Mouse (Mus musculus): ENCODE data around the gene Gm20721. TPM values are rescaled to one million over a fixed set of nuclear protein-coding genes. Genes with fewer than 3 reads are reported as not detected.
A peak's percentile ranks its signal among the peaks of the same experiment; 100 is the strongest.
"Not testable (repeated sequence)": the region's sequence is repeated elsewhere in the genome, so short reads cannot be mapped to it uniquely, and the experiment has no call there.

Gene Gm20721
- total RNA-seq, 2 experiments from 2014 or later: 2.0 to 2.6 TPM

DNA sequence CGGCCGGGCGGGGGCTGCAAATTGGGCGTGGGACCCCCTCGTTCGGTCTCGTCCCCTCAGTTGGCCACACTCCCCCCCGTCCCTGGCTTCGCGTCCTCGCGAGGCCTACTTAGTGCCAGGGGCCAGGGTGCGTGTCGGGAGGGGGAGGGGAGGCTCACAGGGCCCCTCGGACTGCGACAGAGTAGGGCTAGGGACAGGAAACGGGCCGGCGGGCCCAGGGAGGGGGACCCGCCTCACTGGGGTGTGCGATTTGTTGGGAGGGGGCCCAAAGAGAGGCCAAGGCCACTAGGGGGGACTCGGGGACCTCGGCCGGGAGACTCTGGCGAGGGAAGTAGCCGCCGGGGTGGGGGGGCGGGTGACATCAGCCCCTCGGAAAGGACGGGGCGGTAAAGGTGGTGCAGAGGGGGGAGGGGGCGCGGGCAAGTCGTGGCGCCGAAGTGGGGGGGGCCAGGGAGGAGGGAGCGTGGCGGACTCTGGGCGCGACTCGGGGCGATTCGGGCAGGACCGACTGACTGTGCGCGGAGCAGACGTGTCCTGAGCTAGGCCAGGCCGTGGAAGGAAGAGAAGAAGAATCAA lies 15.8 kb downstream of the Gm20721 start:
- DNase-seq (ENCODE audit: extremely low spot score in 1 of 2, low spot score in 1 of 2): peak in 1 of 2 experiments; percentile 45

- DNase-seq (ENCODE audit: extremely low spot score in 1 of 2, low spot score in 1 of 2): peak; percentile 57 to 73
Measured at GRCm38 (mm10) chr2:174329663-174330615, 16.6 kb downstream of the Gm20721 start.

- DNase-seq (ENCODE audit: extremely low spot score in 1 of 2, low spot score in 1 of 2): no peak
Measured at GRCm38 (mm10) chr2:174328926-174329662, 17.4 kb downstream of the Gm20721 start.

GRCm38 (mm10) chr2:174328358-174328905 lies 18.1 kb downstream of the Gm20721 start:
- no peak for DNase-seq (ENCODE audit: extremely low spot score in 1 of 2, low spot score in 1 of 2)

DNA sequence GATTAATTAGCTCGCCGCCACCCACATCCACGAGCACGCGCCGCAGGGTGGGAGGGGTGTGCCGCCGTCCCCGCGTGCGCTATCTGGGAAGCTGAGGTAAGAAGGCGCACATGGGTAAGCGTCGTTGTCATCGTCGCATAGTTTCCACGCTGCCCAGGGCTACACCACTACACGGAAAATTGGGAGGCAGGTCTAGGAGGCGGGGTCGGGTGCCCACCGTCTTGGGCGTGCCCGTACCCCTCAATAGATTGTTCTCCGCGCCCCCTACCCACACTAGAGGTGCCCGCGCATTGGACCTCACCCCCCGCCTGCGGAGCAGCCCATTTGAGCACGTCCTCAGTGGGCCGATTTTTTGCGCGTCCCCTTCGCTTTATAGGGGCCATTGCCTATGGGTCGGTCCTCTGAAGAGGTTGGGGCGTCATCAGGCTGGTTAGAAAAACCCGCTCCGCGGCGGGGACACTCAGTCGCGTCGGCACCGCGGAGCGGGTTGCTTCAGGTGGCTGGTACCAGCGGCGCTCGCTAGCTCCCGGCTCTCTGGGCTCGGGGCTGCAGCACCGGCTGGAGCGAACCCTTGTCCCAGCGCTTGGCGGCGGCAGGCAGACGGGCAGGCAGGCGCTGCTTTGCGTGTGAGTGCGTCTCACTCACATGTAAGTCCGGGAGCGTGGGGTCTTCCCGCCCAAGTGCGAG lies 19.1 kb downstream of the Gm20721 start:
- peak; percentile 54 to 70 for DNase-seq (ENCODE audit: extremely low spot score in 1 of 2, low spot score in 1 of 2)

DNA sequence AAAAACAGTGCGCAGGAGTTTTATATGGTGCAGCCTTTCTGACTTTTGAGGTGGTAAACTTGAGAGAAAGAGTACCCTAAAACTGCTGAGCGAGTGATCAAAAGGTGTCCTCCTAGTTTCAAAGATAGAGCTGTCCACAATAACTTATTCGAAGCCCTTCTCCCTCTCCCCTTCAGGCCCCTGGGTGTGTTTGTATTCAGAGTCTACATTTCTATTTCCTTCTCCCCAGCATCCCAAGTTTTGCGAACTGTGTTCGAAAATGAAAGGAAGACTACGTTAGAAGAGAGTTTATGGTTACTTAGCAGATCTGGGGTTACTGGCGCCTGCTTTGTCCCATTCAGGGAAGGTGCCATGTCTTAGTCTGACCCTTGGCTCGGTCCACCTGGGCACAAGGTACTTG lies 20.0 kb downstream of the Gm20721 start:
- DNase-seq (ENCODE audit: extremely low spot score in 1 of 2, low spot score in 1 of 2): no peak

- DNase-seq (ENCODE audit: extremely low spot score in 1 of 2, low spot score in 1 of 2): no peak
Measured at GRCm38 (mm10) chr2:174325989-174326388, 20.5 kb downstream of the Gm20721 start.

- DNase-seq (ENCODE audit: extremely low spot score in 1 of 2, low spot score in 1 of 2): no peak
Measured at GRCm38 (mm10) chr2:174316661-174317060, 29.9 kb downstream of the Gm20721 start.

GRCm38 (mm10) chr2:174315445-174315844 lies 31.1 kb downstream of the Gm20721 start:
- DNase-seq (ENCODE audit: extremely low spot score in 1 of 2, low spot score in 1 of 2): not testable (repeated sequence)

- no peak for DNase-seq (ENCODE audit: extremely low spot score in 1 of 2, low spot score in 1 of 2)
Measured at GRCm38 (mm10) chr2:174312661-174313060, 33.9 kb downstream of the Gm20721 start.

GRCm38 (mm10) chr2:174312118-174312647 lies 34.3 kb downstream of the Gm20721 start:
- peak; percentile 55 to 91 for DNase-seq (ENCODE audit: extremely low spot score in 1 of 2, low spot score in 1 of 2)

DNA sequence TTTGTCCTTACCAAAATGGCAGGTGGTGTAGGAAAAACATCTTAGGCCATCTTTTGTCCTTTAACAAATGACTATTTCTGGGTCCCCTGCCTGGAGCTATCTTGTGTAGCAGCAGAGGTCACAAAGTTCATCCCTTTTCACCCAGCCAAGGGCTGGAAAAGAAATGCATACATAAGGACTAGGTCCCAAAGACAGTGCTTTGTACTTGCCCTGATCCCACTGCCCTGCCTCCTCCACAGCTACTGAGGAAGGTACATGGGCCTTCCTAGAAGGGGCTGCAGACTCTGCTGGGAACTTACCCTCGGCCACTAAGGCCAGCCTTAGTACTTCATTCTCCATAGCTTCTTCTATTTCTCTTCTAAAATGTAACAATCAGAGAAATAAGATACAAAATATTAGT lies 34.9 kb downstream of the Gm20721 start:
- DNase-seq (ENCODE audit: extremely low spot score in 1 of 2, low spot score in 1 of 2): no peak

DNA sequence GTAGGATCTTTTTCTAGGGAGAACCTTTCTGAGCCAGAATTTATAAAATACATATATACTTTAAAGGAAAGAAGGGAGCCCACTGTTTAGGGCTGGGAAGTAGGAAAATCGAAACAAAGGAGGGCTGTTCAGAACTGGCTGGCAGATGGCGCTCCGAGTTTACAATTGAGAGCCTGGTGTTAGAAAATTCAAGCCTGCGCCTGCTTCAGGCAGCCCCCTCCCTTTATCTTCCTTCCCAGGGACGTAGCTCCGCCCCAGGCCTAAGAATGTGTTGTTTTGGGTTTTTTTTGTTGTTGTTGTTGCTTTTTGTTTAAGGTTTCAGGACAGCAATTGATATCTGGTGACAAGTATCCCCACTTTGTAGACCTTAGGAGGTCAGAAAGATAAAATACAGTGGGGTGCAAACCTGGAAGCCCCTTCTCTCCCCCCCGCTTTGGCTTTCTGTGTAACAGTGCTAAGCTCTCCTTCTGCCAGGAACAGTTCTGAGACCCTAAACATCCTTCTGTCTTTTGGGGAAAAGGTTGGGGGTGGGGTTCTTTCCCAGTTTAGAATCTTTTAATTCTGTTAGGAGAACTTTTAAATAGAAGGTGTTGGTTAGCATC lies 35.5 kb downstream of the Gm20721 start:
- peak; percentile 64 to 66 for DNase-seq (ENCODE audit: extremely low spot score in 1 of 2, low spot score in 1 of 2)

GRCm38 (mm10) chr2:174307903-174308302 lies 38.6 kb downstream of the Gm20721 start:
- DNase-seq (ENCODE audit: extremely low spot score in 1 of 2, low spot score in 1 of 2): no peak

DNA sequence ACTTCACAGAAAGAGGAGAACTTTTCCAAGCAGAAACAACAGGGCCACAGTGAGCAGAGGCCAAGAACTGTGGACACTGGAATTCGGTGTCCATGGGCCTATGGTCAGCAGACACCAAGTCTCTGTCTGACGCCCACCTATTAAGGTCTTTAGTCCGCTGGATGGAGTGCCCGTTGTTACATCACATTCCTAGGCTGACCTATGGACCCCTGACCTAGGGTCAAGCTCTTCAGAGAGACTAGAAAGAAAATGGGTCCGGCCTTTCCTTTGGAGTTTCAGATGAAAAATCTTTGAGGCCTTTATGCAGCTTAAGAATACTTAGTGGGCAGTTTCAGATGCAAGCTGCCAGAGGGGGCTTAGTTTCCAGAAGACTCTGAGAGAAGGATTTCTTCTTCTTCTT lies 40.9 kb downstream of the Gm20721 start:
- no peak for DNase-seq (ENCODE audit: extremely low spot score in 1 of 2, low spot score in 1 of 2)

GRCm38 (mm10) chr2:174302526-174302925 lies 44.0 kb downstream of the Gm20721 start:
- no peak for DNase-seq (ENCODE audit: extremely low spot score in 1 of 2, low spot score in 1 of 2)

DNA sequence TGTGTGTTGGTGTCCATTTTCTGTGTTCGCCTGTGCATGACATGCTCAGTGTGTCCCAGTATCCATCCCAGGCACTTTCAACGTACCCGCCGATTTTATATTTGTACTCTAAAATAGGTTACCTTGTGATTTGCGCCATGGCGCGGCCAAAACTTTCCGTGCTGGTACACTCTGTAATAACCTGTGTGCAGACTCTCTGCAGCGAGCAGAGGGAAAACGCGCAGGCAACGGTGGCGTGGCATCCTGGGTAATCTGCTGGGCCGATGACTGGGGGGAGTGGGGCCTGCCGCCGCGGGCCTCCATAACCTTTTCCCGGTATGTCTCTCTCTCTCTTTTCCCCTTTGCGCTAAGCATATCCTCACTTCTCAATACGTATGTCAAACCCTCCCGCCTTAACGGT lies 45.8 kb downstream of the Gm20721 start:
- DNase-seq (ENCODE audit: extremely low spot score in 1 of 2, low spot score in 1 of 2): no peak

GRCm38 (mm10) chr2:174300186-174300585 lies 46.3 kb downstream of the Gm20721 start:
- DNase-seq (ENCODE audit: extremely low spot score in 1 of 2, low spot score in 1 of 2): no peak

DNA sequence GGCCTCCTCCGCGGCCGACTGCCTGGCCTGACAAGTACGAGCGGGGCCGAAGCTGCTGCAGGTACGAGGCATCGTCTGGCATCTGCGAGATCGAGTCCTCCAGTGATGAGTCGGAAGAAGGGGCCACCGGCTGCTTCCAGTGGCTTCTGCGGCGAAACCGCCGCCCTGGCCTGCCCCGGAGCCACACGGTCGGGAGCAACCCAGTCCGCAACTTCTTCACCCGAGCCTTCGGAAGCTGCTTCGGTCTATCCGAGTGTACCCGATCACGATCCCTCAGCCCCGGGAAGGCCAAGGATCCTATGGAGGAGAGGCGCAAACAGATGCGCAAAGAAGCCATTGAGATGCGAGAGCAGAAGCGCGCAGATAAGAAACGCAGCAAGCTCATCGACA lies 46.7 kb downstream of the Gm20721 start:
- DNase-seq (ENCODE audit: extremely low spot score in 1 of 2, low spot score in 1 of 2): no peak
